Mouse (Mus musculus): ENCODE results near the gene Btla. TPM values are rescaled to one million over a fixed set of nuclear protein-coding genes. Genes with fewer than 3 reads are reported as not detected.

Gene Btla
- polyA plus RNA-seq, 1 experiment from 2014 or later: 0.87 TPM

GRCm38 (mm10) chr16:45231296-45231695 is 7.2 kb downstream of the Btla start:
- Histone ChIP-seq H3K9me3 (ENCODE audit: low read length) (no peaks in the 10 kb centered on the region), H3K27me3 (ENCODE audit: insufficient read depth, low read length) (no peaks in the 10 kb centered on the region), H3K4me1 (ENCODE audit: insufficient read depth) (no peaks in the 10 kb centered on the region), H3K9ac (replicated peaks) (no peak overlapping the region), H3K4me2 (ENCODE audit: low read depth, low read length) (no peak overlapping the region), H3K4me3 (ENCODE audit: low read depth, low read length) (no peak overlapping the region), H3K27ac (ENCODE audit: low read depth) (no peak overlapping the region), H3K36me3 (replicated peaks; ENCODE audit: insufficient read depth, low read length) (no peaks in the 10 kb centered on the region)
- ATAC-seq (no peak), DNase-seq (no peak)
- TF ChIP-seq EP300 (IDR thresholded peaks at IDR 0.05; ENCODE audit: low read depth) (no peak), CTCF (IDR thresholded peaks at IDR 0.05; ENCODE audit: low read depth) (no peak)
- 57% methylated on average over 1 of the region's 1 CpGs for WGBS (ENCODE audit: insufficient replicate concordance)

- no peak for ATAC-seq
- no peak for DNase-seq
- Histone ChIP-seq H3K4me2 (ENCODE audit: low read depth, low read length) (no peak overlapping the region), H3K9me3 (ENCODE audit: low read length) (no peaks in the 10 kb centered on the region), H3K9ac (replicated peaks) (no peak overlapping the region), H3K36me3 (replicated peaks; ENCODE audit: insufficient read depth, low read length) (no peaks in the 10 kb centered on the region), H3K4me3 (ENCODE audit: low read depth, low read length) (no peak overlapping the region), H3K27ac (ENCODE audit: low read depth) (no peak overlapping the region), H3K4me1 (ENCODE audit: insufficient read depth) (no peaks in the 10 kb centered on the region), H3K27me3 (ENCODE audit: insufficient read depth, low read length) (no peaks in the 10 kb centered on the region)
- WGBS (ENCODE audit: insufficient replicate concordance): 73% methylated on average over 3 of the region's 3 CpGs
- TF ChIP-seq CTCF (IDR thresholded peaks at IDR 0.05; ENCODE audit: low read depth) (no peak), EP300 (IDR thresholded peaks at IDR 0.05; ENCODE audit: low read depth) (no peak)
Observed at GRCm38 (mm10) chr16:45233007-45233406, 8.9 kb downstream of the Btla start.

GRCm38 (mm10) chr16:45242700-45243099 is 18.6 kb downstream of the Btla start:
- H3K9ac ChIP-seq (replicated peaks): no peak overlapping the region
- no peaks in the 10 kb centered on the region for H3K27me3 ChIP-seq (ENCODE audit: insufficient read depth, low read length)
- WGBS (ENCODE audit: insufficient replicate concordance): 79% methylated on average over 1 of the region's 1 CpGs
- H3K4me3 ChIP-seq (ENCODE audit: low read depth, low read length): no peak overlapping the region
- ATAC-seq (no peak), DNase-seq (no peak)
- no peaks in the 10 kb centered on the region for H3K36me3 ChIP-seq (replicated peaks; ENCODE audit: insufficient read depth, low read length)
- no peaks in the 10 kb centered on the region for H3K9me3 ChIP-seq (ENCODE audit: low read length)
- no peak overlapping the region for H3K27ac ChIP-seq (ENCODE audit: low read depth)
- no peaks in the 10 kb centered on the region for H3K4me1 ChIP-seq (ENCODE audit: insufficient read depth)
- H3K4me2 ChIP-seq (ENCODE audit: low read depth, low read length): no peak overlapping the region
- no peak for TF ChIP-seq EP300 (IDR thresholded peaks at IDR 0.05; ENCODE audit: low read depth)
- TF ChIP-seq CTCF (IDR thresholded peaks at IDR 0.05; ENCODE audit: low read depth): no peak

- no peak for ATAC-seq
- H3K4me1 ChIP-seq (ENCODE audit: insufficient read depth): no peaks in the 10 kb centered on the region
- H3K9ac ChIP-seq (replicated peaks): no peak overlapping the region
- 77% methylated on average over 3 of the region's 3 CpGs for WGBS (ENCODE audit: insufficient replicate concordance)
- H3K36me3 ChIP-seq (replicated peaks; ENCODE audit: insufficient read depth, low read length): no peaks in the 10 kb centered on the region
- no peak overlapping the region for H3K4me3 ChIP-seq (ENCODE audit: low read depth, low read length)
- no peak for TF ChIP-seq EP300 (IDR thresholded peaks at IDR 0.05; ENCODE audit: low read depth)
- no peak for TF ChIP-seq CTCF (IDR thresholded peaks at IDR 0.05; ENCODE audit: low read depth)
- H3K27ac ChIP-seq (ENCODE audit: low read depth): no peak overlapping the region
- DNase-seq: no peak
- no peaks in the 10 kb centered on the region for H3K27me3 ChIP-seq (ENCODE audit: insufficient read depth, low read length)
- H3K4me2 ChIP-seq (ENCODE audit: low read depth, low read length): no peak overlapping the region
- H3K9me3 ChIP-seq (ENCODE audit: low read length): no peaks in the 10 kb centered on the region
Observed at GRCm38 (mm10) chr16:45244930-45245472, 20.9 kb downstream of the Btla start.

GRCm38 (mm10) chr16:45249761-45250160 is 25.6 kb downstream of the Btla start:
- Histone ChIP-seq H3K27ac (ENCODE audit: low read depth) (no peak overlapping the region), H3K36me3 (replicated peaks; ENCODE audit: insufficient read depth, low read length) (no peaks in the 10 kb centered on the region), H3K4me2 (ENCODE audit: low read depth, low read length) (no peak overlapping the region), H3K4me3 (ENCODE audit: low read depth, low read length) (no peak overlapping the region), H3K4me1 (ENCODE audit: insufficient read depth) (no peaks in the 10 kb centered on the region), H3K27me3 (ENCODE audit: insufficient read depth, low read length) (no peaks in the 10 kb centered on the region), H3K9me3 (ENCODE audit: low read length) (no peaks in the 10 kb centered on the region), H3K9ac (replicated peaks) (no peak overlapping the region)
- 67% methylated on average over 2 of the region's 2 CpGs for WGBS (ENCODE audit: insufficient replicate concordance)
- ATAC-seq (no peak), DNase-seq (no peak)
- no peak for TF ChIP-seq EP300 (IDR thresholded peaks at IDR 0.05; ENCODE audit: low read depth)
- TF ChIP-seq CTCF (IDR thresholded peaks at IDR 0.05; ENCODE audit: low read depth): no peak

- Histone ChIP-seq H3K36me3 (replicated peaks; ENCODE audit: insufficient read depth, low read length) (no peaks in the 10 kb centered on the region), H3K27me3 (ENCODE audit: insufficient read depth, low read length) (no peaks in the 10 kb centered on the region), H3K4me2 (ENCODE audit: low read depth, low read length) (no peak overlapping the region), H3K4me3 (ENCODE audit: low read depth, low read length) (no peak overlapping the region), H3K27ac (ENCODE audit: low read depth) (no peak overlapping the region), H3K9ac (replicated peaks) (no peak overlapping the region), H3K9me3 (ENCODE audit: low read length) (no peaks in the 10 kb centered on the region), H3K4me1 (ENCODE audit: insufficient read depth) (no peaks in the 10 kb centered on the region)
- DNase-seq (no peak), ATAC-seq (no peak)
- TF ChIP-seq EP300 (IDR thresholded peaks at IDR 0.05; ENCODE audit: low read depth) (no peak), CTCF (IDR thresholded peaks at IDR 0.05; ENCODE audit: low read depth) (no peak)
Observed at GRCm38 (mm10) chr16:45250317-45250716, 26.2 kb downstream of the Btla start.

Data from liver, postnatal 0 days (tissue).